Mouse (Mus musculus) thymus, postnatal 14 days (tissue): ENCODE measurements around the gene Ykt6.
A peak's percentile ranks its signal among the peaks of the same experiment; 100 is the strongest.

Source experiments
- DNase-seq: peaks from one replicate; pipeline ENCODE4 v3.0.0; 2021

Gene Ykt6

DNA sequence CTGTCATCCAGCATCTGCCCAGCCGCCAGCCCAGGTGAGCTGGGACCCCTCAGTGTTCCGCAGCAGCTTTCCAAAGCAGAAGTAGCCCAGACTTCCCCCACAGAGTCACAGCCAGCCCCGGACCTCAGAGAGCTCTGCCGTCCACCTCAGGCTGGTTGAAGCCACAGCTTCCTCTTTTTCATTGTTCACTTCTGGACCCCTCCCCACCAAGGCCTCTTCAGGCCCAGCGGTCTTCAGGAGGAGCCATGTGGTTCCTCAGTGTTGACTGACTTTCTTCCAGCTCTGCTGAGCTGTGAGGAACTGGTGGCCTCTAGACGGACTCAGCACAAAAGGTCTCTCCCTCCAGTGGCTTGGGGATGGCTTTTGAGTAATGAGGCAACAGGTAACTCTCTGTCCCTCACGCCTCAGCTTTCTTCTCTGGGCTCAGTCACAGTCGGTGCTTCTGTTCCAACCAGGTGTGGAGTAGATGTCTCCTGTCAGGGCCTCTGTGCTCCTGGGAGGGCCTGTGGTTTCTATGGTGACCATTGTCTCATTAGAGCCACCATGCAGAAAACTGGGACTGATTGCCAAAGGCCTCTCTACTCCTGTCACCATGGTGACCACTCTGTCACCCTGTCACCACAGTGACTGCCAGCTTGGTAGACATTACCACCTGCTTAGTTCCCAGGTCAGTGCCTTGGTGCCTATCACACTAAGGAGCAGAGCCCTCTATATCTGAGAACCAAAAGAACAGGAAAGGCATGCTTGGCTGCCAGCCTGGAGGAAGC is 5.7 kb upstream of the Ykt6 start, which contains the start of gene Gck:
Gene Gck (minus strand): TSS at position 496 of the 767 bp plus-strand sequence.
- no peak for DNase-seq

DNA sequence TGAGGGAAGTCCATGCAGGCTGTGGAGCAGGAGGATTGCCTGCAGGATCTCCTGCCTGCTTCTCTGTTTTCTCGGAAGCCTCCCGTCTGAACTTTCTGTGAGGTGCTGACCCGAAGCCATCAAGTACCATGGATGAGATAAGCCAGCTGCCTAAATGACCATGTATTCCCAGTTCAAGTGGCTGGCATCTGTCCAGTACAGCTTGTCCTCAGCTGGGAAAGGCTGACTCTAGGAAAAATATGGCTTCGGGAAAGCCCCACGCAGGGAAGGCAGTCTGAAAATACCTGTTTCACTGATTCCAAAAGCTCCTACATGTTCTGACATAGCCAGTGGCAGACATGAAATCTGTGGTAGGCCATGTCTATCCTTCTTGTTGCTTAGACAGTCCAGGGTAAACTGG is 3.0 kb upstream of the Ykt6 start:
- DNase-seq, result no peak

DNA sequence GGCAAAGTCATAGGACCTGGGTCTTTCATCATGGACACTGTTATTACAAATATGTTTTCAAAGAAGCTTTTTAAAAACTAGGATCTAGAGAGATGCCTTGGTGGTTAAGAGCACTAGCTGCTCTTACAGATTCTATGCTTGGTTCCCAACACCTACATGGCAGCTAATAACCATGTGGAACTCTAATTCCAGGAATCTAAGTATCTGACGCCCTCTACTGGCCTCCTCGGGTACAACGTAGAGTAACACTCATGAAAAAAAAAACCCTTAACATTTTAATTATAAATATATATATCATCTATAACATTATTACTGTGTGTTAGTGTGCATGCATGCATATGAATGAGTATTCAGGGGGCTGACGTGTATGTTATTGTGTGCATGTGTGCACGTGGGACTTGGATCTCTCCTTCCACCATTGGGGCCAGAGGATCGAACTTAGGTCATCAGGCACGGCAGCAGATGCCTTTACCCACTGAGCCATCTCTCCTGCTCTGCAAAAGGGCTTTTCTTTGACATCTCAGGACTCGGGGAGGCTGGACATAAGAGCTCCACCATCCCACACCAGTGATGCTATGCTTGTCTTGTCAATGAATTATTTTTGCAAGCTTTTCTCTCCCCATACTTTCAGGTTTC is 2.2 kb upstream of the Ykt6 start:
- peak; percentile 24 for DNase-seq

DNA sequence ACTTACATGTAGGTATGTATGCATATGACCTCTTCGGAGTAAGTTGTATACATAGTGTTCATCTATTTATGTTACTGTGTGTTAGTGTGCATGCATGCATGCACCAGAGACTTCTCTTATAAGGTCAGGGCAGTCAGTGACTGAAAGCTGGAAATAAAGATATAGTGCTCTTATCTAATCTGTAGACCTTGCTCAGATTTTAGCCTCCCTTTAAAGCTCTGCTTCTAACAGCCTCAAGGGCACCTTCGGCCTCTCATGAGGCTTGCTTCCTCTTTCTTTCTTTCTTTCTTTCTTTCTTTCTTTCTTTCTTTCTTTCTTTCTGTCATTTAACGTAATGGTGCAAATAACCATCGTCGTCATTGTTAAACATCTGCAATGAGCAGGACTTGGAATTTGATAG is 1.1 kb upstream of the Ykt6 start:
- no peak for DNase-seq

DNA sequence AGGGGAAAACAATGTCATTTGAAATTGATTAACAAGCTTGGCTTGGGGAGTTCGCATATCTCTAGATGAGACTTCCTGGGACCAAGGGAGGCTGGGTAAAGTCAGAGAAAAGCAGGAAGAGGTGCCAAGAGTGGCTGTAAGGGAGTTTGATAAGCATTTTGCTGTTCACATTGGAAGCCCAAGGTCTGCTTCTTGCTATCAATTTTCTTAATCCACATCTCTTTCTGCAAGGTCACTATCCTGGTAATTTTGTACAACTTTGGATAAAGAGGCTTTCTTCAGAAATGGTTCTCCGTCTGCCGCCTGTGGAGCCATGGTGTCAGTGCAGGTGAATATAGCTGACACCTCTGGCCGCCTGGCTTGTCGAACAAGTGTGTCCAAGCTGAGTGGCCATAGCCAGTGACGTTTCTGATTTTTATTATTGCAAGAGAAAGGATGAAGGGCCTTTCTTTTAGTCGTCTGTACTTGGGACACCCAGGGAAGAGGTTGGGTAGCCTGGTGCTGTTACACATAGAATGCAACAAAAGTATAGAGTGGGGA is 458 bp upstream of the Ykt6 start:
- DNase-seq, result peak; percentile 51

DNA sequence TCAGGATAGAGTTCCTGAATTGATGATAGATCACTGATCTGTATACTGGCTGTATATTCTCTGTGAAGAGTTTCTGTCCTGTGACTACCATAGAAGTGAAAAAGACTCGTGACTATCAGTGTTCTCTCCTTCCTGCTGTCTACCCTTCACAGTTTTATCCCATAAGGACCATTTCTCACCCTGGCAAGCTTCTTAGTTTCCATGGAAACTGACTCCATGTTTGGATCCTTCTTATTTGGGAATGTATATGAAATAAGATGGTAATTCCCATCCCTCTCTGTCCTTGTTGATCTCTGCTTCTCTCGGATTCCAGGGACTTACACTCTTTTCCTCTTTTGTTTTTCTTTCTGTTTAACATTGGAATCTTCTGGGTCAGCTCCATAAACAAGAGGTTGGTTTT is 4.6 kb downstream of the Ykt6 start:
- DNase-seq, result no peak

DNA sequence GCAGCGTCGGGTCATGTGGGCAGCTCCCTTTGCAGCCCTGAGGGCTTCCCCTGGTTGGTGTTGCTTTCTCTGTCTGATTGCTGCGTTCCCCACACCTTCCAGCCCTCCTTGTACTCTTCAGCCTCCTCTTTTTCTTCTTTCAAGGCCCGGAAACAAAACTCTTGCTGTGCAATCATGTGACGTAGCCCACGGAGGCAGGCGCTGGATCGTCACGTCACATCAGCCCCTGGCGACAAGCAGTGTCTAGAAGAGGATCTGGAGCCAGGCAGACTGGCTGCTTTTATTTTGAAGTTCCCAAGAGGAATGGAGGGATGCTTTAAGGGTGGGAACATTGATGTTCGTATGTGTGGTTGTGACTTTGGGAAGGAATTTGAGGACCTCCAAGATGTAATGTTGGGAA is 10.4 kb downstream of the Ykt6 start:
- DNase-seq, result no peak

DNA sequence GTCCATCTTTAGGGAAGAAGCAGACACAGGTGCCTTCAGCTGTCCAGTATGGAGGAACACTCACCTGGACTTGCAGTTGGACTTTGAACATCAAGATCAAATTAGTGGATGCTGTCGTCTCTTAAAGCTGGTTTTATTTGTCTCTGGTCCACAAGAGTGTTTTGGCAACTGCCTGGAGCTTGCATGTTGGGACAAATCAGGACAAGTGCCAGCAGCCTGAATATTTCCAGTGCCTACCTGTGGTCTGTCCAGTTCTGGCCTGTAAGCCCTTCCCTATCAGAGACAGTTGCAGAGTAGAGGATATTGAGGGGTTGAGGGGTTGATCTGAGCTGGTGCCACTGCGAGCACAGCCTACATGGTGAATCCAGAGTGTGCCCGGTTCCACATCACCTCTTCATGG is 11.3 kb downstream of the Ykt6 start:
- no peak for DNase-seq

DNA sequence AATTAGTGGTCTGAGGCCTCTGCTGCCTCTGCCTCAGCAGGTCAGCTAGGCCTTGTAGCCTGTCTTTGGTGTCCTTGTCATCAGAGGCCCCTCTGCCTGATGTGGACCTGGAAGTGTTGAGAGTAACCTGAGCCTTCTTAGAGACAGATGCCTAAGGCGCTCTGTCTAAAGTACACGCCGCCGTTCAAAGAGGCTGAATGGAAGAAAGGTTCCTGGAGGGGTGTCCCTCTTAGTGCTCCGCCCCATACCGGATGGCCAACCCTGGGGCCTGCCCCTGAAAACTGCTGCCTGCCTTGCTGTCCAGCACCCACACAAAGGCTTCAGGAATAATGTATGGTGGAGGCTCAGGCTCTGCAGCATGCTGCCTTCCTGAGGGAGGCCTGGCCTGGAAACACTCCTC is 12.7 kb downstream of the Ykt6 start:
- DNase-seq, result no peak

DNA sequence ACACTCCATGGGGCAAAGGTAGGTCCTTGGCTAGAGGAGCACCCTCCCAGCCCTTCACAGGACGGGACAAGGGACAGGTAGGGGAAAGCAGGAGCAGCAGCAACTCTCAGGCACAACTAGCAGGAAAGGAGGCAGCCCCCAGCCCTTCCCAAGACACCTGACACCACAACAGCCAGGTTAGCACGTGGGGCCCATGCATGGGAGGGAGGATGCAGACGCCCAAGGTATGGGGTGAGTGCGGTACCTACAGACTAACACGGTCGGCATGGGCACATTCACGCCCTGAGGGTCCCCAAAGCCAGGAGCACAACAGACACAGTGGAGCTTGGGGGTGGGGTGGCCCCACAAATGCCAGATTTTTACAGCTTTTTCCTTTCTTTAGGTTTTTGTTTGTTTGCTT is 15.7 kb downstream of the Ykt6 start:
- DNase-seq, result no peak

DNA sequence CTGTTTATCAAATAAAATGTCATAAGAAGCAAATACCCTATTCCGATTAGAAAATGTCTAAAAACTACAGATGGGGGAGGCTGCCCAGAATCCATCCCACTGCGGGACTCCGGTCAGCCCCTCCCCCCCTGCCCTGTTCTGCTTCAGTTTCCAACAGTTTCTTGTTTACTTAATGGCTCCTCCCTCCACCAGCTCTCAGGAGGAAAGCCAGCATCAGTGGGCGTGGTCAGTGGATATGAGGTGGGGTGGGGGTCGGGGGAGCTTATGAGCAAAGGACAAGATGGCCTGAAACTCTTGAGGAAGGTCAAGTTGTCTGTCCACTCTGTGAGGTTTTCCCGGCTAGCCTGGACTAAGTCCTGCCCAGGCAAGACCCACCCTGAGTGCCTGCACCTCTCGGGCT is 17.7 kb downstream of the Ykt6 start:
- no peak for DNase-seq

DNA sequence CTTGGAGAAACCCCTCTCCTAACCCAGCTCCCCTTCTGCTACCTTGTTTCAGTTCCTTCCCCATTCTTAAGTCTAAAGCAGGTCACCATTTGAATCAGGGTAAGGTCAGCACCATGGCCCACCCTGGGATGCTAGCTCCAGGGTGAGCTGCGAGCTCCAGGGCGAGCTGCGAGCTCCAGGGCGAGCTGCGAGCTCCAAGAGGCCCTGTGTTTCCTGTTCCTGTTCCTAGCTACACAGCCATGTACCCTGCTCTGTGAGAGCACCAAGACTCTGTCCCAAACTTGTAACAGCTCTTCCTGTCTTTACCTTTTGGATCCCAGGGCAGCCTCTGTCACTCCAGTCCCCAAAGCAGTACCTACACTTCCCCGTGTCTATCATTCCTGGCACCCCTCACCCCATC is 18.6 kb downstream of the Ykt6 start:
- DNase-seq, result no peak

DNA sequence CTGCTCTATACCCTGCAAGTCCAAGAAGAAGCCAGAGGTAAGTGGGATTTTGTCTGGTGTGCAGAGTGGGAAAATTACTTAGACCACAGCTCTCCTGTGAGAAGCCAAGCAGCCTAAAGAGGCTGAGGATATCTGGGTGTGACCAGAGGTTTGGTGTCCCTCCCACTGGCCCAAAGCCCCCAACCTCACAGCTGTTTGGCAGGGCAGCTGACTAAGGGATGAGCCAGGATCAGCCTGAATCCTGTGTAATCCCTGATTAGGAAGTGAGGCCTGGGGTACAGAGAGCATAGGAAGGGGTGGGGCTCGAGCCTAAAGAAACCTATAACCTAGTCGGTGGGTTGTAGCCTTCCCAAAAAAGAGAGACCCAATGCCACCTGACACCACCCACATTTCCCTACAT is 19.6 kb downstream of the Ykt6 start:
- DNase-seq, result no peak

DNA sequence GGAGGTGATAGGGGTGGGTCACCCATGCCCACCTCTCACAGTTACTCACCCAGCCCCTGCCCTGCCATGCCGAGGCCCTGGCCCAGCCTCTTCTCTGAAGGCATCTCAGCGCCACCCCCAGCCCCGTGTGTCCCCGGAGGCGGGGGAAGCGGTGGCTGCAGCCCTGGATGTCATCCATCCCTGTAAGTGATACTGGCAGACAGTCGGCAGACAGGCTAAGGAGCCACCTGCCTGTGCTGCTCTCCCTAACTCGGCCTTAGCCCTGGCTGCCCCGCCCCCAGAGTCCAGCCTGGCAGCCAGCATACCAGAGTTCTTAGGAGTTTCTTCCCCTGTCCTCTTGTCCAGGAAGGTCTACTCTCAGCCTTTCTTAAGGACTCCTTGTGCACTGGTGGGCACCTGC is 20.6 kb downstream of the Ykt6 start:
- no peak for DNase-seq

DNA sequence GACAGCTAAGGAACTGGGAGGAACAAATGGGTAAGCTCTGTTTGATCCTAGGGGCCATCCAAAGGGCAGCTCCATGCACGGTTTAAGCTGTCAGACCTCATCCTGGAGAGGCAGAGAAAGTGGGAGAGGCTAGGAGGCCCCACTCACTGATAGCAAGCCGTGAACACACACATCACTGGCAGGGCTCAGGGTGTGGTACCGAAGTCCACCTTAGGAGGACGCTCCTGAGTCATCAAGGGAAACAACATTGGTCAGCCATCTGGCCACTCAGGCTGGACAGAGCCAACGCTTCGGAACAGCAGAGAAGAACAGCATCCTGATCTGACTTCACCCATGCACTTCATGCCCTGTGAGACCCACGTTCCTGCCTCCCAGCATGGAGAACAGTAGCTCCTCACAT is 23.6 kb downstream of the Ykt6 start:
- DNase-seq, result no peak

DNA sequence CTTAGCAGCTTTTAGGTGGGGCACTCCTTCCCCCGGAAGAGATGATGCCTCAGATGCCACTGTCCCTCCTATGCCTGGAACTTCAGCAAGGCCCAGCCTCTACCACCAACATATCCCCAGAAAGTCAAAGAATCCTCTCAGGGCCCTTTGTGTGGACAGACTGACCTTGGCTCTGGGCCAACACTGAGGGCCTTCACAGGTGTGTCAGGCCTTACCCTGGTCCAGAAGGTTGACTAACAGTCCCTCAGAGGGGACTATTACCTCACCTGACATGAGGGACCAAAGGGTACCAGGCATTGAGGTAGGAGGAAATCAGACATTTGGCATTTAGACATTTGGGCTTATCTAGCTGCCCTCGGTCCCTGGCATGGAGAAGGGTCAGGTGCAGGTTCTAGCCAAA is 24.6 kb downstream of the Ykt6 start:
- DNase-seq, result no peak

DNA sequence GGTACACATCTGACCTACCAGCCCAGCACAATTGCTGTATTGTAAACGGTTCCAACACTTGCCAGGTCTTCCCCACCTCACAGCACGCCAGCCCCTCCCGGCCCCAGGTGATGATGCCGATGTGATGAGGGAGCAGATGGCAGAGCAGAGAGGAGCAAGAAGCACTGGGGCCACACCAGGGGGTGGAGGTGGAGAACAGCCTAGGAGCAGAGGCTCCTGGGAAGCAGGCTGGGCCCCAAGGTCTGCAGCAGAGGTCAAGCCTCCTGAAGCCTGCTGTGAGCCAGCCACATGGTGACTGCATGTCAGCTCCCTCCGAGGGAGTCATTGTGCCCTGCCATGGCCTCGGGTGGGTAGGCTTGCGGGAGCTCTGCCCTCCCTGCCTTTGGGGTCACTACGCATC is 25.1 kb downstream of the Ykt6 start:
- no peak for DNase-seq

DNA sequence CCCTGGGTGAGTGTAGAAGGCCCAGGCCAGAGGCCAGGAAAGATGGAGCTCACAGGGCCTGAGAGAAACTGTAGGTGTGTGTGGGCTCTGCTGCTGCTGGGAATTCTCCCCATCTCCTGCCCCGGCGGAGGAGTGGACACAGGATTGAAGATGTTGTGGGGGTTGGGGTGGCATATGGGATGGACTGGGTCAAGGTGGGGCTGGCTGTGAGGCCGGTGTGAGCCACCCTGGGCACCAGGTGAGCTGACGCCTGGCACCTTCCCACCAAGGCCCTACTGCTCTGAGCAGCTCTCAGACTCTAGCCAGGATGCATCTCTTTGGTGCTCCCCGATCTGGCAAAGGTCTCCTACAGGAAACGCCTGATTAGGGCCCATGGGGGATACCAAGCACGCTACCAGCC is 25.8 kb downstream of the Ykt6 start:
- DNase-seq, result no peak

DNA sequence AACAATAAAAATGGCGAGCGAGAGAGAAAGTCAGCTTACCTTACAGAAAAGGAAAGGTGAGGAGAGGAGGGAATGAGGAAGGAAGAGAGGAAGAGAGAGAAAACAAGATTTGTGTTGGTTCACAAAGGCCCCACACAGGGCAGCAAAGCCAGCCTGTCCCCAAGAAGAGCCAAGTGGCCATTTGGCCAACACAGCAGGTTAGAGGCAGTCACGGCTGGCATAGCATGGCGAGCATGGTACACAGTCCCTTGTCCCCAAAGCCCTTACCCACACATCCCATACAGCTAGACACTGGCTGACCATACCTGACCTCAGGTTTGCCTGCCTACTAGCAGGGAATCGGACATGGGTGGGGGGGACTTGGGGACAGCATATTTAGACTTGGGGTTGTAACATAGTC is 28.1 kb downstream of the Ykt6 start:
- DNase-seq, result no peak

DNA sequence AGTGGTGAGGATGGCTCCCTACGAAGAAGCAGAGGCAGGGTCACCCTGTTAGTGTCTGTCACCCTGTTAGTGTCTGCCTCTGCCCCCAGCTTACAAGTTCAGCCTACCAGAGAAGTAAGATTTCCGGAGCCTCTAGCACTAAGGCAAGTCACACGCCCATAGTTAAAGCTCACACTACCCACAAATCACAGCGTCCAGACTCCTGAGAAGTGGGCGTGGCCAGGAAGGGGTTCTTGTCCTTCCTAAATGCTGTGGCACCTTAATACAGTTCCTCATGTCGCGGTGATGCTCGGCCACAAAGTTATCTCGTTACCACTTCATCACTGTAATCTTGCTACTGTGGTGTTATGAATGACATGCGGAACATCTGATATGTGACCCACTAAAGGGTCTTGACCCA is 32.6 kb downstream of the Ykt6 start:
- DNase-seq, result no peak

DNA sequence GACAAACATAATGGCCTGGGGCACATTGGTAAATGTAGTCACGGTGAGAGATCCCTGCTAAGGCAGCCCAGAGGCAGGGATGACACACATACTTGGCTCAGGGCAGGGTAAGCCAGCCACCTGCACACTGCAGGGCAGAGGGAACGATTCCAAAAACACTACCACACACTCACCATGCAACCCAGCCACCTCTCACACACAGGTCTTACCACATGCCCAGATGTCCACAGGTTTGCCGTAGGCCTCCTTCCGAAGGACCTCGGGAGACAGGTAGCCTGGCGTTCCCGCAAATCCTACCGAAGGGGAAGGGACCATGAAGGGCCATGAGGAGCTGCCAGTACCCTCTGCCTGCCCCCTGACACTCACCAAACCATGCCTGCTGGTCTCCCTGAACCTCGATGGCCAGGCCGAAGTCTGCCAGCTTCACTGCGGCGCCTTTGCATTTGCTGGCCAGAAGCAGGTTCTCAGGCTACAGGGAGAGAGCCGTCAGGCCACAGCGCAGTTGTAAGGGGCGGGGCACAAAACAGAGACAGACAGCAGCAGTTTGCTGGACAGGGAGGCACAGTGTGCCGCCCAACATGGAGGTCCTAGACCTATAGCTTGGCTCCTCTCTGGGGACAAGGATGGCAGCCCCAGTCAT is 34.6 kb downstream of the Ykt6 start:
- DNase-seq, result no peak

DNA sequence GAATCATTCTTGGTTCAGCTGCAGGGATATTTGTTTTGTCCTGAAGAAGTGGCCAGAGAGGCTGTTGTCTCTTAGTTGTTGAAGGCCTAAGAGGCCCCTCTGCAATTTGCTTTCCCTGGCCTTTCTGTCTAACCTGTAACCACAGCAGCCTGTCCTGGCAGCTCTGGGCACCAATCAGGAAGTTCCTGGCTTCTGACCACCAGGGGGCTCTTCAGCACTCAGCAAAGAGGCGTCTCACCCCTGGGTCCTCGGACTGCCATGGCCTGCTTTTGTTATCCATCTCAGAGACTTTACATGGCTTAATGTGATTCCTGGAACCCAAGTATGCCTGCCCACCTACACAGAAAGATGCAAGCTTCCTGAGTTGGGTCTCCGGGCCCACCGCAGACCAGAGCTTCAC is 35.4 kb downstream of the Ykt6 start:
- DNase-seq, result peak; percentile 74

DNA sequence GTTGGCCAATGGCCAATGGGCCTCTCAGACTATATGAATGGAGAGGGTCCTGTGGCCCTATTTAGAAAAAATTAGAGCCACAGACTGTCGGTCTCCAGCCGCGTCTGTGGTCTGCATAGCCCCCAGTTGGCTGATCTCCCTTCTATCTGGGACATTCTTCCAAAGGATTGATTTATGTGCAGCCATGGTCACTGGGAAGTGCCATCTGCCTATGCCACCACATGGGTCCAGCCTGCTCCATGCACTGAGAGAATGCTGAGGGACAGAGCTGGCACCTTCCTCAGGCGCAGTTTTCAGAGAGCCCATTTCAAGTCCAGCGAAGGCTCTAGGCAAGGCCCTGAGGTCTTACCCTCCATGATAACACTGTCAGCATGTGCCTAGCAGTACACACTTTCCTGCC is 38.7 kb downstream of the Ykt6 start:
- no peak for DNase-seq

DNA sequence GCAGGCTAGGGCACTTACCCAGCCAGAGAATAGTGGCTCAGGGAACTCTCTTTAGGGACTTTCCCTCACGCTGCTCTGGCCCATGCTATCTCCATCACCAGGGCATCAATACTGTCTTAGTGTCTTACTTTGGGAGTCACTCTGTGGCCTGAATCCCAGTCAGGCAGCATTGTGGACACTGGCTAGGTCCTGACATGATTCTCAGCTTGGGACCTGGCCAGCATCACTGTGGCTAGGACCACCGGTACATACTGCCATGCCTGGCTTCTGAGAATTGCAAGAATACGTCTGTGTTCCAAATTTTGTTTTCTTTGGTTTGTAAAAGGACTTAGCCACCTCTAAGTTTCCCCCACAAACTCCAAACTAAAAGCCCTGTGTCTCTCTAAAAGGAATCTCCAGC is 39.4 kb downstream of the Ykt6 start:
- no peak for DNase-seq
